Mouse (Mus musculus) C2C12 (cell line): ENCODE measurements at regions not wholly inside any gene's neighbourhood (a gene's known extent, or its start where the extent isn't known, plus 50 kb on each side); places are given as distances from the start of the nearest gene placed in this dataset.

Source experiments
- H3K27me3 ChIP-seq: one replicate; pipeline ENCODE4 v1.6.1; 2011; ENCODE audit not compliant: control insufficient read depth, insufficient read depth, insufficient read length
- H3K36me3 ChIP-seq: one replicate; pipeline ENCODE4 v1.6.1; 2011; ENCODE audit not compliant: control insufficient read depth, insufficient read depth
- H3K4me3 ChIP-seq: one replicate; pipeline ENCODE4 v1.5.1; 2011; ENCODE audit warnings: mild to moderate bottlenecking, control low read depth; ENCODE audit not compliant: poor library complexity, insufficient read depth, severe bottlenecking
- H3K79me2 ChIP-seq: one replicate; pipeline ENCODE4 v1.6.1; 2011; ENCODE audit not compliant: control insufficient read depth, insufficient read depth
- H3K79me3 ChIP-seq: one replicate; pipeline ENCODE4 v1.6.1; 2011; ENCODE audit warnings: low read depth, control low read depth
- H3ac ChIP-seq: one replicate; pipeline ENCODE3; 2011; ENCODE audit warnings: low read depth; ENCODE audit not compliant: control insufficient read depth, insufficient read length
- CTCF ChIP-seq: IDR thresholded peaks from one replicate; pipeline ENCODE4 v1.5.1; 2011; ENCODE audit not compliant: control insufficient read depth, insufficient read depth, insufficient read length
- MAX ChIP-seq: IDR thresholded peaks from one replicate; pipeline ENCODE4 v1.6.1; 2011; ENCODE audit warnings: mild to moderate bottlenecking, control low read depth
- MYOD1 ChIP-seq: IDR thresholded peaks from one replicate; pipeline ENCODE4 v1.6.1; 2011; ENCODE audit warnings: low read depth; ENCODE audit not compliant: control insufficient read depth, insufficient read length
- USF1 ChIP-seq: IDR thresholded peaks from one replicate; pipeline ENCODE4 v1.6.1; 2011; ENCODE audit warnings: low read depth, mild to moderate bottlenecking, control low read depth, moderate library complexity

DNA sequence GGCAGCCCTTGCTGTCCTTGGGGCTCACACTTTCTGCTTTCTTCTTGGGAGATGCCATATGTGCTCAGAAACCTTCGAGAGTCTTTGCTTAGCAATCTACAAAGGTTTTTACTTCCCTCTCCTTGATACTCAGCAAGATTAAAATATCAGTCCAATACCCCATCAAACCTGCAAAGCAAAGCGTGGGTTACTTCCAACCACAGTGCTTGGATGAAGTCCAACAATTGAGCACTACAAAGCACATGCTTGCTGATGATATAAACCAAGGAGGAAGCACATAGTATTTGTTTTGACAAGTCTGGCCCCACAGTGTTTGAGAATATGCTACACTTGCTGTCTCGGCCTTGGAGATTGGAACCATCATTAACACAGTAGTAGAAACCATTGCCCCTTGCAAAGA is 738.1 kb upstream of the Arrdc4 start:
- H3K79me2 ChIP-seq = no peaks in the 10 kb centered on the region
- no peaks in the 10 kb centered on the region for H3K27me3 ChIP-seq
- H3K36me3 ChIP-seq = no peaks in the 10 kb centered on the region
- no peak overlapping the region for H3ac ChIP-seq
- H3K79me3 ChIP-seq = no peaks in the 10 kb centered on the region
- no peak for TF ChIP-seq MYOD1
- no peak for TF ChIP-seq MAX
- no peak for TF ChIP-seq USF1
- H3K4me3 ChIP-seq = no peak overlapping the region

DNA sequence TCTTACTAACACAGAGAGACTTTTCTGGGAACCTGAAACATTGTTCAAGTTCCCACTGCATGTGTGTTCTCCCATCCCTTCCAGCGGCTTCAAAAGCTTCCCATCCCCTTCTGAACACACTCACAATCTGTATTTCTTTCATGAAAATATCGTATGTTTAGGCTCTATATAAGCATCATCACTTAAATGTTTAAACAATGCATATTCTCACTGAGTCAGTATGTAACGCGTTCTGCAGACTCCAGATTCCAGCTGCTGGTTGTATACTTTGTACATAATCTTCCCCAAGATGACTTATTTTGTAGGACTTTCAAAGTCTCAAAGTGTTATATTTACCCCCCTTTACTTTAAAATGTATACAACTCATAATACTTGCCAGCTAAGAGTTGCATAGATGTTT is 735.5 kb upstream of the Arrdc4 start:
- no peaks in the 10 kb centered on the region for H3K79me3 ChIP-seq
- H3K27me3 ChIP-seq = no peaks in the 10 kb centered on the region
- H3K36me3 ChIP-seq = no peaks in the 10 kb centered on the region
- no peaks in the 10 kb centered on the region for H3K79me2 ChIP-seq
- no peak overlapping the region for H3ac ChIP-seq
- TF ChIP-seq CTCF = no peak
- no peak overlapping the region for H3K4me3 ChIP-seq
